Mouse (Mus musculus) lung, embryonic 15.5 days (tissue): Measurements from ENCODE around the gene Isyna1. TPM values are rescaled to one million over a fixed set of nuclear protein-coding genes. Genes with fewer than 3 reads are reported as not detected.

ENCODE experiments used
- ATAC-seq: fragments of 200-750 bp; cut with Nextera tagmentation; 2 replicates; pipeline ENCODE4 v1.8.0; 2017; ENCODE audit warnings: moderate number of reproducible peaks, borderline replicate concordance; ENCODE audit not compliant: low FRiP score, low TSS enrichment; ENCODE audit errors: extremely low read depth
- H3K27ac ChIP-seq: fragments of 300-500 bp; sonication (generic); 2 replicates; pipeline ENCODE4 v1.5.1; 2015; ENCODE audit warnings: moderate library complexity, mild to moderate bottlenecking, inconsistent platforms
- H3K27me3 ChIP-seq: fragments of 300-500 bp; sonication (generic); 2 replicates; pipeline ENCODE4 v1.6.1; 2015; ENCODE audit warnings: inconsistent platforms
- H3K36me3 ChIP-seq: fragments of 300-500 bp; sonication (generic); 2 replicates; pipeline ENCODE4 v1.6.1; 2015; ENCODE audit warnings: inconsistent platforms
- H3K4me1 ChIP-seq: fragments of 300-500 bp; sonication (generic); 2 replicates; pipeline ENCODE4 v1.6.1; 2015; ENCODE audit warnings: inconsistent platforms
- H3K4me2 ChIP-seq: fragments of 300-500 bp; sonication (generic); 2 replicates; pipeline ENCODE4 v1.6.1; 2015; ENCODE audit warnings: inconsistent platforms, mild to moderate bottlenecking, moderate library complexity
- H3K4me3 ChIP-seq: fragments of 300-500 bp; sonication (generic); 2 replicates; pipeline ENCODE4 v1.5.1; 2015; ENCODE audit warnings: mild to moderate bottlenecking, inconsistent platforms
- H3K9ac ChIP-seq: fragments of 300-500 bp; sonication (generic); 2 replicates; pipeline ENCODE4 v1.6.1; 2015; ENCODE audit warnings: inconsistent platforms
- H3K9me3 ChIP-seq: fragments of 300-500 bp; sonication (generic); 2 replicates; pipeline ENCODE4 v1.6.1; 2016; ENCODE audit warnings: inconsistent platforms
- WGBS: fragments of 180-500 bp; shearing (Covaris S2); methylation state at CpG from one replicate; pipeline ENCODE4 v1.1.7; 2015; 5-methylcytosine and 5-hydroxymethylcytosine counted together
- polyA plus RNA-seq: library from polyadenylated mRNA; unstranded; fragments of >200 nt; fragmentation: Nextera tagmentation; extraction: Ambion mirVana; gene quantifications from 2 replicates; pipeline ENCODE4 v1.2.1, GENCODE M21; 2015

The Isyna1 gene
- polyA plus RNA-seq, 1 experiment from 2014 or later: 134 TPM

GRCm38 (mm10) chr8:70631436-70631835, 37.3 kb downstream of the Isyna1 start:
- no peak for ATAC-seq
- H3K4me3 ChIP-seq: no peak overlapping the region; the same call in 1 of the 2 replicates
- H3K4me1 ChIP-seq: peaks cover 42% of the 10 kb centered on the region
- no peak overlapping the region for H3K9ac ChIP-seq
- H3K27ac ChIP-seq: no peak overlapping the region
- H3K36me3 ChIP-seq: no peaks in the 10 kb centered on the region
- WGBS: 11% methylated on average over 17 of the region's 24 CpGs
- 0 out of 2 replicates have a peak, but pooled peaks cover 3% of the 10 kb centered on the region for H3K27me3 ChIP-seq
- peak overlapping the region; percentile 81; the same call in 1 of the 2 replicates for H3K4me2 ChIP-seq
- no peaks in the 10 kb centered on the region for H3K9me3 ChIP-seq

GRCm38 (mm10) chr8:70632346-70632892, 38.2 kb downstream of the Isyna1 start, which contains the start of gene Gdf15:
Gene Gdf15 (minus strand): TSS chr8:70632456.
- Histone ChIP-seq H3K27me3 (0 out of 2 replicates have a peak, but pooled peaks cover 3% of the 10 kb centered on the region), H3K9me3 (no peaks in the 10 kb centered on the region), H3K9ac (no peak within 1 kb of the TSS), H3K36me3 (no peaks in the 10 kb centered on the region), H3K4me2 (peak within 1 kb of the TSS; percentile 81; the same call in 1 of the 2 replicates), H3K27ac (no peak within 1 kb of the TSS), H3K4me3 (no peak within 1 kb of the TSS; the same call in 1 of the 2 replicates), H3K4me1 (peaks cover 42% of the 10 kb centered on the region)
- 67% methylated on average over 6 of the region's 6 CpGs for whole genome bisulfite sequencing
- ATAC-seq: no peak

DNA sequence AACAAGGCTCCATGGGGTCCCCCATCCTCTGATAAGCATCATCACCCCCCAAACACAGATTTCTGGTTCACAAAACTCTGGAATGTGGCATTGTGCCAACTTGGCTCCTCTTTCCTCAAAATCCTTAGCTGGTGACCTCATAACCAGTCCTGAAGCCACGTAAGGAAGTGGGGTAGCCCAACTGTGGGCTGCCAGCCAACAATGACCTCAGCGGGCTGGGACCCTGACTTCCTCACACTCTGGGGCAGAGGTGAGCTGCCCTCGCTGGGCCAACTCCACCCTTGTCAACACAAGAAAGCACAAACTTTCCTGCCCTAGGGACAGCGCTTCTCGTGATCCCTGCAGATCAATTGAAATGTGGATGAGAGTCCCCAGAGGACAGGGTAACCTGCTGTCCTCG, 39.9 kb downstream of the Isyna1 start:
- H3K4me1 ChIP-seq: peaks cover 42% of the 10 kb centered on the region
- no peak overlapping the region for H3K27ac ChIP-seq
- H3K4me2 ChIP-seq: no peak overlapping the region
- H3K9me3 ChIP-seq: no peaks in the 10 kb centered on the region
- 0 out of 2 replicates have a peak, but pooled peaks cover 3% of the 10 kb centered on the region for H3K27me3 ChIP-seq
- no peaks in the 10 kb centered on the region for H3K36me3 ChIP-seq
- 32% methylated on average over 6 of the region's 6 CpGs for WGBS
- no peak overlapping the region for H3K4me3 ChIP-seq
- ATAC-seq: no peak
- H3K9ac ChIP-seq: no peak overlapping the region

- Histone ChIP-seq H3K9me3 (no peaks in the 10 kb centered on the region), H3K4me1 (peaks cover 29% of the 10 kb centered on the region), H3K27me3 (0 out of 2 replicates have a peak, but pooled peaks cover 3% of the 10 kb centered on the region), H3K4me3 (no peak overlapping the region), H3K36me3 (no peaks in the 10 kb centered on the region), H3K9ac (no peak overlapping the region), H3K4me2 (no peak overlapping the region), H3K27ac (no peak overlapping the region)
- 82% methylated on average over 6 of the region's 6 CpGs for WGBS
- no peak for ATAC-seq
These were observed 41.4 kb downstream of the Isyna1 start for GRCm38 (mm10) chr8:70635527-70635926.

DNA sequence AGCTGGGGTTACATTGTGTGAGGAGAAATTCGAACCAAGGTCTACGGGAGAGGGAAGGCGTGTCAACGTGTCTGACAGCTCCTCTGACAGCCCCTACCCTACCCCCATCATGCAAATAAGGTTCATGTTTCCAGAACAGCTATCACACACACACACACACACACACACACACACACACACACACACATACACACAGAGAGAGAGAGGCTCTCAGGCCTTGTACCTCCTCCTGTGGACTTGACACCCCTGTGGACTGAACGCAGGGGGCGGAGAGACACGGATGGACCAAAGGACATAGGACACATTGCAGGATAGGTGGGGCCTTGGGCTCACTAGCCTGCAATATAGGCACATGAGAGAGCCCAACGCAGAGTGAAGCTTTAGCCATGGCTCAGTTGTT, 42.7 kb downstream of the Isyna1 start:
- H3K27me3 ChIP-seq: no peaks in the 10 kb centered on the region
- H3K9me3 ChIP-seq: no peaks in the 10 kb centered on the region
- H3K27ac ChIP-seq: no peak overlapping the region
- 51% methylated on average over 8 of the region's 8 CpGs for WGBS
- no peak overlapping the region for H3K4me3 ChIP-seq
- no peak for ATAC-seq
- H3K36me3 ChIP-seq: no peaks in the 10 kb centered on the region
- peaks cover 16% of the 10 kb centered on the region for H3K4me1 ChIP-seq
- no peak overlapping the region for H3K9ac ChIP-seq
- H3K4me2 ChIP-seq: no peak overlapping the region

GRCm38 (mm10) chr8:70638752-70639151, 44.6 kb downstream of the Isyna1 start:
- no peaks in the 10 kb centered on the region for H3K36me3 ChIP-seq
- H3K9ac ChIP-seq: no peak overlapping the region
- no peaks in the 10 kb centered on the region for H3K27me3 ChIP-seq
- H3K4me1 ChIP-seq: peaks cover 11% of the 10 kb centered on the region
- no peak overlapping the region for H3K4me2 ChIP-seq
- ATAC-seq: no peak
- WGBS: 58% methylated on average over 9 of the region's 9 CpGs
- no peaks in the 10 kb centered on the region for H3K9me3 ChIP-seq
- no peak overlapping the region for H3K4me3 ChIP-seq
- H3K27ac ChIP-seq: no peak overlapping the region

GRCm38 (mm10) chr8:70643019-70643418, 48.8 kb downstream of the Isyna1 start:
- peaks cover 28% of the 10 kb centered on the region for H3K4me1 ChIP-seq
- H3K4me2 ChIP-seq: no peak overlapping the region
- H3K27ac ChIP-seq: no peak overlapping the region
- H3K36me3 ChIP-seq: no peaks in the 10 kb centered on the region
- 57% methylated on average over 3 of the region's 3 CpGs for WGBS
- H3K9ac ChIP-seq: no peak overlapping the region
- no peaks in the 10 kb centered on the region for H3K27me3 ChIP-seq
- no peak for ATAC-seq
- H3K4me3 ChIP-seq: no peak overlapping the region
- no peaks in the 10 kb centered on the region for H3K9me3 ChIP-seq

GRCm38 (mm10) chr8:70644065-70644464, 49.9 kb downstream of the Isyna1 start:
- Histone ChIP-seq H3K27me3 (no peaks in the 10 kb centered on the region), H3K4me1 (peaks cover 35% of the 10 kb centered on the region), H3K9me3 (no peaks in the 10 kb centered on the region), H3K4me2 (no peak overlapping the region), H3K4me3 (no peak overlapping the region), H3K9ac (no peak overlapping the region), H3K27ac (no peak overlapping the region), H3K36me3 (no peaks in the 10 kb centered on the region)
- 86% methylated on average over 2 of the region's 2 CpGs for WGBS
- ATAC-seq: no peak

DNA sequence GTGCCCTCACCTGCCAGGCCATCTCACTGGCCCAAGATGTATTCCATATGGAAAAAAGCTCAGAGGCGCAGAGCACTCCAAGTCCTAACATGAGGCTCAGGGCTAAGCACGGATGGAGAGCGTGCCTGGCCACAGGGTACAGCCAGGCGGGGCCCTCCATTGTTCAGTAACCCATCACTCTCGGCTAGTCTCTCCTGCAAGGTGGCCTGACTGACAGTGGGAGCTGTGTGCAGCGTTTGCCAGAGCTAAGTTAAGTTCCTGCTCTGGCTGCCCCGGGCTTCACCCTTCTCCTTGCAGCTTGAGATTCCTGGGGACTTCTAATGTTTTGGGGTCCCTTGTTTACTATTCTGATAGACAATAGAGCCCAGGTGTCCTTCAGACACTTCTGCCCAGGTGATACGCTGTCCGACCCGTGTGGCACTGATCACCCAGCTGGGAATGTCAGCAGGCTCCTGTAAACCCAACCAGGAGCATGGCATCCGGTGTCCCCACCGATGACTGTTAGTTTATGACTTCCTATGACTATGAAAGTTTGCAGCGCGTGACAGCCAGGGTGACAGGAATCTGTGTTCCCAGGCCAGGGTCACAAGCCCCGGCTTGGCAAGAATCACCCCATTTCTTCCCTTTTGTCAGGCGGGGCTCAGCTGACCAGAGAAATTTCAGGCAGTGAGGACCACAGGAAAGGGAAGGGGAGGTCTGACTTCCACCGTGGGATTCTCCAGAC, 51.5 kb downstream of the Isyna1 start:
- Histone ChIP-seq H3K4me2 (no peak overlapping the region), H3K4me3 (no peak overlapping the region), H3K27ac (no peak overlapping the region), H3K36me3 (peaks cover 3% of the 10 kb centered on the region; the same call in 1 of the 2 replicates), H3K9ac (no peak overlapping the region), H3K4me1 (peaks cover 45% of the 10 kb centered on the region), H3K9me3 (no peaks in the 10 kb centered on the region), H3K27me3 (no peaks in the 10 kb centered on the region)
- 41% methylated on average over 17 of the region's 17 CpGs for WGBS
- no peak for ATAC-seq

DNA sequence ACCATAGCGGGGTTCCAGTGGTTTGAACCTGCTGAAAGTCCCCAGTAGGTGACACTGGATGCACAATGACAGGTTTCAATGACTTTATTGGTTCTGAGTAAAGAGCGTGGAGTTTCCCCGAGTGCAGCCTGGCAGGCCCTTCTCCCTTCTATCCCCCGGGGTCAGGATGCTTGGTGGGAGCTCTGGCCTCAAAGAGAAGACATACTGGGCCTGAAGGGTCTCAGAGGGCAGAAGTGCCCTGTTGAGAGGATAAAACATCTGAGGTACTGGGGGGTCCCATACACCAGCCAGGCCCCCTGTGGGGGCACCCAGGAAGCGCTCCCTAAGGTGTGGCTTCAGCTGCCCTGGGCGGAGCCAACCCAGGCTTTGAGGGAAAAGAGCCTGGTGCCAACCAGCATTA, 52.2 kb downstream of the Isyna1 start:
- no peak for ATAC-seq
- WGBS: 75% methylated on average over 6 of the region's 6 CpGs
- Histone ChIP-seq H3K4me1 (peaks cover 45% of the 10 kb centered on the region), H3K27ac (no peak overlapping the region), H3K9ac (no peak overlapping the region), H3K4me3 (no peak overlapping the region), H3K9me3 (no peaks in the 10 kb centered on the region), H3K36me3 (peaks cover 9% of the 10 kb centered on the region), H3K27me3 (no peaks in the 10 kb centered on the region), H3K4me2 (no peak overlapping the region)

DNA sequence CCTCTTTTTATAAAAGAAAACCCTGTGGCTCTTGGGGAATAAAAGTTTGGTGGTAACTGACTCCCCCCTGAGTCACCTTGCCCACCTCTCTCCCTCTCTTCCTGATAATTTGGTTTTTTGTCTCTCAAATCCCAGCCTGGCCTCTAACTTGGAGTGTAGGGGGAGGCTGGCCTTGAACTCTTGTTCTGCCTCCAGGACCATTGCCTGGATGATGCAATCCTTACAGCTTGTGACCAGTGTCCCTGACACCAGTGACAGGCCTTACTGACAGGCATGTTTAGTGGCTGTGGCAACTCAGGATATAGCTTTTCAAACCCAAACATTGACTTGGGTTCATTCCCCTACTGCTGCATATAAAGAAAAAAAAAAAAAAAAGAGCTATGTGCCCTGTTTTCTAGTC, 52.6 kb downstream of the Isyna1 start:
- H3K9ac ChIP-seq: no peak overlapping the region
- H3K4me1 ChIP-seq: peaks cover 45% of the 10 kb centered on the region

More for the DNA sequence above, 52.6 kb downstream of the Isyna1 start:
- ATAC-seq: no peak
- H3K4me3 ChIP-seq: no peak overlapping the region
- H3K27me3 ChIP-seq: no peaks in the 10 kb centered on the region
- H3K4me2 ChIP-seq: no peak overlapping the region
- no peaks in the 10 kb centered on the region for H3K9me3 ChIP-seq
- H3K27ac ChIP-seq: no peak overlapping the region
- peaks cover 13% of the 10 kb centered on the region for H3K36me3 ChIP-seq
